Mouse (Mus musculus): ENCODE results near the gene Nono.

- TF ChIP-seq POLR2A (IDR thresholded peaks at IDR 0.05; ENCODE audit: insufficient read depth, low read depth, low read length) = no peak
- TF ChIP-seq EP300 (IDR thresholded peaks at IDR 0.05; ENCODE audit: insufficient read depth, low read depth, low read length) = no peak
- no peak for TF ChIP-seq CTCF (IDR thresholded peaks at IDR 0.05)
Observed at GRCm38 (mm10) chrX:101428785-101429141, 355 bp upstream of the Nono start.
